Mouse (Mus musculus) brain, embryonic 14.5 days (tissue): ENCODE measurements around the gene Ptms.

Experiments used
- CTCF ChIP-seq: fragments of 200-500 bp; IDR thresholded peaks from 2 replicates; pipeline ENCODE4 v1.5.1; 2012; ENCODE audit warnings: inconsistent platforms, mild to moderate bottlenecking, moderate library complexity, borderline replicate concordance; ENCODE audit not compliant: insufficient read depth, insufficient read length; ENCODE audit errors: extremely low read depth
- POLR2A ChIP-seq: fragments of 200-500 bp; IDR thresholded peaks from 2 replicates; pipeline ENCODE4 v1.6.1; 2012; ENCODE audit warnings: mild to moderate bottlenecking, inconsistent platforms, borderline replicate concordance; ENCODE audit not compliant: poor library complexity, insufficient read depth, insufficient read length, severe bottlenecking; ENCODE audit errors: extremely low read depth

GRCm38 (mm10) chr6:124898359-124898758 is 21.5 kb downstream of the Ptms start:
- no peak for TF ChIP-seq CTCF
- no peak for TF ChIP-seq POLR2A
